8 mouse cellular contexts compared by ENCODE assay signal in the genomic region with DNA sequence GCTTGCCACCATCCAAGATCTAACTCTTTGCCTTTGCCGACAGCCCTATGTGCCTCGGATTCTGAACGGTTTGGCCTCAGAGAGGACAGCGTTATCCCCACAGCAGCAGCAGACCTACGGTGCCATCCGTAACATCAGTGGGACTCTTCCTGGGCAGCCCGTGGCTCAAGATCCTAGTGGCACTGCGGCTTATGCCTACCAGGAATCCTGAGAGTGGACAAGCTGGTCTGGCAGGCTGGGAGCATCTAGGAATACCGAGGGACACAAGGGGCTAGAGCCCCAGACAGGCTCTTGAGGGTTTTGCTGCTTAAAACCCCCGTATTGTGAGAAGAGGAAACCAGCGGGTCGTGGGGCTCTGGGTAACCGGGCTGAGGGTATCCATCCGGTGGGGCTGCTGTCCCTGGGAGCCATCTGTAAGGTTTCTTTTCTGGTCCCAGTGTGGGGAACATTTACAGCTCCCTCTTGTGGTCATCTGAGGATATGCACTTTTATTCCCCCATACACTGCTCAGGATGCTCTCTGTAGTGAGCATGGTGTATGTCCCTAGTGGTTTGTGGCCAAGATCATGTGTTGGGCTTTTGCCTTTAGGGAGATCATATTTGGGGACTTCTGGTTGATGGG. TPM values are rescaled to one million over a fixed set of nuclear protein-coding genes. Genes with fewer than 3 reads are reported as not detected.
DNase-seq lines count a peak whose midpoint lies in the region; ATAC-seq and TF ChIP-seq lines count a peak whose summit lies in the region.

No protein-coding gene starts in this region.

- peaks cover 10% of the 10 kb centered on the region; the same call in 1 of the 2 replicates for H3K36me3 ChIP-seq in ES-E14 (ENCODE audit: control insufficient read depth, insufficient read depth, low read length, poor library complexity, severe bottlenecking)
- H3K36me3 ChIP-seq in embryonic facial prominence, embryonic 10.5 days (replicated peaks), result no peaks in the 10 kb centered on the region
- no peaks in the 10 kb centered on the region for H3K36me3 ChIP-seq in hindbrain, embryonic 16.5 days (ENCODE audit: control insufficient read depth, insufficient read depth, low read length)
- peaks cover 43% of the 10 kb centered on the region for H3K36me3 ChIP-seq in limb, embryonic 14.5 days (ENCODE audit: control insufficient read depth, insufficient read depth, low read length)

- no peak for TF ChIP-seq POLR2A in limb, embryonic 14.5 days (IDR thresholded peaks at IDR 0.05; ENCODE audit: borderline replicate concordance, extremely low read depth, insufficient read depth, insufficient read length)

- H3K4me2 ChIP-seq in hindbrain, embryonic 16.5 days (ENCODE audit: low read length), result no peak overlapping the region
- no peak overlapping the region for H3K4me2 ChIP-seq in limb, embryonic 14.5 days (replicated peaks; ENCODE audit: low read depth, low read length, severe bottlenecking)

- no peak overlapping the region for H3K4me3 ChIP-seq in ES-E14 (ENCODE audit: insufficient read depth in 1 of 2, low read depth in 1 of 2, low read length in 2 of 2, poor library complexity in 1 of 2, severe bottlenecking in 1 of 2)
- no peak overlapping the region for H3K4me3 ChIP-seq in embryonic facial prominence, embryonic 10.5 days
- no peak overlapping the region for H3K4me3 ChIP-seq in hindbrain, embryonic 16.5 days (ENCODE audit: low read length)
- H3K4me3 ChIP-seq in limb, embryonic 14.5 days (replicated peaks; ENCODE audit: low read length), result no peak overlapping the region

- no peaks in the 10 kb centered on the region for H3K27me3 ChIP-seq in embryonic facial prominence, embryonic 10.5 days (replicated peaks; ENCODE audit: low read depth, poor library complexity, severe bottlenecking)
- H3K27me3 ChIP-seq in hindbrain, embryonic 16.5 days (replicated peaks; ENCODE audit: control insufficient read depth, insufficient read depth, low read length), result no peaks in the 10 kb centered on the region
- H3K27me3 ChIP-seq in limb, embryonic 14.5 days (ENCODE audit: control insufficient read depth, insufficient read depth, low read length), result no peaks in the 10 kb centered on the region

- WGBS in embryonic facial prominence, embryonic 10.5 days, result 63% methylated on average over 14 of the region's 14 CpGs
- WGBS in hindbrain, embryonic 16.5 days, result 63% methylated on average over 14 of the region's 14 CpGs
- 57% methylated on average over 14 of the region's 14 CpGs for WGBS in limb, embryonic 14.5 days

- DNase-seq in adrenal gland, postnatal 14 days, result peak; percentile 61
- DNase-seq in adrenal gland, postnatal 25 days, result no peak
- DNase-seq in ES-E14 (ENCODE audit: low read depth, low spot score), result peak; percentile 70
- DNase-seq in embryonic facial prominence, embryonic 10.5 days (ENCODE audit: low spot score), result peak; percentile 55
- DNase-seq in limb, embryonic 14.5 days (ENCODE audit: low spot score), result peak; percentile 75
- peak; percentile 56 for DNase-seq in thymus, postnatal 4 days

- in situ Hi-C loops in ES-E14 (cut with MboI; ENCODE audit: low sequenced_read_pairs in 2 of 2, unreplicated experiment in 2 of 2), result no loop called here

- no peak overlapping the region for H3K9ac ChIP-seq in ES-E14 (ENCODE audit: insufficient read depth, low read depth, low read length, poor library complexity, severe bottlenecking)
- H3K9ac ChIP-seq in hindbrain, embryonic 16.5 days (ENCODE audit: low read depth, low read length), result no peak overlapping the region
- no peak overlapping the region for H3K9ac ChIP-seq in limb, embryonic 14.5 days (ENCODE audit: low read depth, low read length, severe bottlenecking)

- H3K9me3 ChIP-seq in ES-E14 (ENCODE audit: control insufficient read depth, insufficient read depth, low read depth, low read length), result no peaks in the 10 kb centered on the region
- H3K9me3 ChIP-seq in embryonic facial prominence, embryonic 10.5 days, result no peaks in the 10 kb centered on the region
- H3K9me3 ChIP-seq in hindbrain, embryonic 16.5 days (ENCODE audit: control insufficient read depth, low read length), result no peaks in the 10 kb centered on the region
- no peaks in the 10 kb centered on the region for H3K9me3 ChIP-seq in limb, embryonic 14.5 days (ENCODE audit: control insufficient read depth, low read length)

- peaks cover 0 to 12% of the 10 kb centered on the region in 2 experiments; a peak in 2 of 4 replicates for H3K4me1 ChIP-seq in ES-E14 (ENCODE audit: control insufficient read depth in 2 of 2, insufficient read depth in 2 of 2, low read length in 2 of 2, poor library complexity in 1 of 2)
- no peaks in the 10 kb centered on the region for H3K4me1 ChIP-seq in embryonic facial prominence, embryonic 10.5 days
- H3K4me1 ChIP-seq in hindbrain, embryonic 16.5 days (ENCODE audit: control insufficient read depth, insufficient read depth, low read depth, low read length), result no peaks in the 10 kb centered on the region
- H3K4me1 ChIP-seq in limb, embryonic 14.5 days (ENCODE audit: control insufficient read depth, insufficient read depth, low read length), result no peaks in the 10 kb centered on the region

- peak overlapping the region; percentile 6; the same call in 1 of the 2 replicates for H3K27ac ChIP-seq in ES-E14 (ENCODE audit: insufficient read depth, low read depth, low read length, poor library complexity, severe bottlenecking)
- H3K27ac ChIP-seq in embryonic facial prominence, embryonic 10.5 days (replicated peaks), result no peak overlapping the region
- H3K27ac ChIP-seq in hindbrain, embryonic 16.5 days (ENCODE audit: low read depth, low read length), result no peak overlapping the region
- no peak overlapping the region for H3K27ac ChIP-seq in limb, embryonic 14.5 days (replicated peaks; ENCODE audit: low read depth, low read length)

- ATAC-seq in hindbrain, embryonic 16.5 days, result peak; percentile 45; the same call in 1 of the 2 replicates
- peak; percentile 74; the same call in 1 of the 2 replicates for ATAC-seq in limb, embryonic 14.5 days (ENCODE audit: low FRiP score, low read depth)
- ATAC-seq in monocyte, adult 5-6 weeks (replicated peaks; ENCODE audit: insufficient number of reproducible peaks, low FRiP score, low TSS enrichment, poor library complexity, severe bottlenecking), result peak; percentile 35

TF ChIP-seq in ES-E14, 5 proteins besides CTCF, POLR2A, EP300 and RAD21:
- TF ChIP-seq CHD2 (IDR thresholded peaks at IDR 0.05; ENCODE audit: low read depth, low read length), result no peak
- TF ChIP-seq ZC3H11A (IDR thresholded peaks at IDR 0.05; ENCODE audit: borderline replicate concordance, low read depth, low read length), result 0 out of 2 replicates have a peak, but pooled peaks have one; percentile 43

RNA-seq across cellular contexts. Expression of gene Tmem63a, which starts 32.1 kb away (rescaled TPM):
- total RNA-seq in adrenal gland, postnatal 14 days (2021), result 44.4 and 56.2 TPM in 2 replicates
- total RNA-seq in adrenal gland, postnatal 25 days (2021), result 77.2 and 92.4 TPM in 2 replicates
- 14.7 and 30.5 TPM in 2 replicates for total RNA-seq in ES-E14 (2012; rRNA removed)
- 2.4 and 4.3 TPM in 2 replicates for polyA plus RNA-seq in embryonic facial prominence, embryonic 10.5 days (2016; fragmentation: Nextera tagmentation; extraction: Ambion mirVana)
- 2.1 and 2.6 TPM in 2 replicates for polyA plus RNA-seq in hindbrain, embryonic 16.5 days (2015; fragmentation: Nextera tagmentation; extraction: Ambion mirVana)
- 47.9 and 56.9 TPM in 2 replicates for polyA plus RNA-seq in limb, embryonic 14.5 days (2012; rRNA removed)
- 18.2 and 19.1 TPM in 2 replicates for polyA plus RNA-seq in limb, embryonic 14.5 days (2014; fragmentation: Nextera tagmentation; extraction: Ambion mirVana)
- 15.0 to 24.1 TPM (median 17.4 TPM) in 3 replicates for total RNA-seq in monocyte, adult 5-6 weeks (2017)

RNA-seq across cellular contexts. Expression of gene Lefty1, which starts 39.4 kb away (rescaled TPM):
- total RNA-seq in adrenal gland, postnatal 14 days (2021), result 1.3 and 1.6 TPM in 2 replicates
- total RNA-seq in adrenal gland, postnatal 25 days (2021), result 6.1 and 9.5 TPM in 2 replicates
- total RNA-seq in ES-E14 (2012; rRNA removed), result 281 and 714 TPM in 2 replicates
- 0.11 and 0.39 TPM in 2 replicates for polyA plus RNA-seq in embryonic facial prominence, embryonic 10.5 days (2016; fragmentation: Nextera tagmentation; extraction: Ambion mirVana)
- polyA plus RNA-seq in hindbrain, embryonic 16.5 days (2015; fragmentation: Nextera tagmentation; extraction: Ambion mirVana), result 0.16 and 0.25 TPM in 2 replicates
- polyA plus RNA-seq in limb, embryonic 14.5 days (2012; rRNA removed), result 4.1 and 4.8 TPM in 2 replicates
- 2.7 and 3.5 TPM in 2 replicates for polyA plus RNA-seq in limb, embryonic 14.5 days (2014; fragmentation: Nextera tagmentation; extraction: Ambion mirVana)
- total RNA-seq in monocyte, adult 5-6 weeks (2017), result not detected in 3 replicates

RNA-seq across cellular contexts. Expression of gene Ephx1, which starts 46.5 kb away (rescaled TPM):
- 57.9 and 71.2 TPM in 2 replicates for total RNA-seq in adrenal gland, postnatal 14 days (2021)
- total RNA-seq in adrenal gland, postnatal 25 days (2021), result 95.7 and 112 TPM in 2 replicates
- 12.5 and 35.9 TPM in 2 replicates for total RNA-seq in ES-E14 (2012; rRNA removed)
- 0.41 and 0.46 TPM in 2 replicates for polyA plus RNA-seq in embryonic facial prominence, embryonic 10.5 days (2016; fragmentation: Nextera tagmentation; extraction: Ambion mirVana)
- polyA plus RNA-seq in hindbrain, embryonic 16.5 days (2015; fragmentation: Nextera tagmentation; extraction: Ambion mirVana), result 11.8 and 16.4 TPM in 2 replicates
- 6.7 TPM in 2 replicates for polyA plus RNA-seq in limb, embryonic 14.5 days (2012; rRNA removed)
- 6.8 and 8.1 TPM in 2 replicates for polyA plus RNA-seq in limb, embryonic 14.5 days (2014; fragmentation: Nextera tagmentation; extraction: Ambion mirVana)
- 7.0 to 10.9 TPM (median 8.9 TPM) in 3 replicates for total RNA-seq in monocyte, adult 5-6 weeks (2017)

Comparison
In these comparisons a context has a peak if more than half of its experiments do, and no peak if none do; other contexts are left out.
1. RNA of gene Lefty1, which starts 39.4 kb away (total RNA-seq): 281 to 714 TPM in ES-E14; 6.1 to 9.5 TPM in adrenal gland, postnatal 25 days, 1.3 to 1.6 TPM in adrenal gland, postnatal 14 days and not detected in monocyte, adult 5-6 weeks; every median in the first group is over 10 times any median in the second.
2. Peak in every context shown above with its lines, with median percentiles within 50 percentile points of each other: ATAC-seq.